Mouse (Mus musculus) ES-E14 (cell line): ENCODE data around the gene Slc31a2. TPM values are rescaled to one million over a fixed set of nuclear protein-coding genes. Genes with fewer than 3 reads are reported as not detected.

ENCODE experiments used
- DNase-seq: peaks from one replicate; pipeline ENCODE4 v3.0.0-alpha.2; 2013; ENCODE audit warnings: low read depth, low spot score
- H3K27ac ChIP-seq: 2 replicates; pipeline ENCODE4 v1.5.1; 2012; ENCODE audit warnings: low read depth, mild to moderate bottlenecking, low read length, moderate library complexity, mixed read lengths; ENCODE audit not compliant: poor library complexity, insufficient read depth, severe bottlenecking
- H3K36me3 ChIP-seq: 2 replicates; pipeline ENCODE4 v1.6.1; 2012; ENCODE audit warnings: mild to moderate bottlenecking, low read length, moderate library complexity, mixed read lengths; ENCODE audit not compliant: control insufficient read depth, poor library complexity, insufficient read depth, severe bottlenecking
- H3K4me1 ChIP-seq, 2 experiments: fragments of 150-350 bp in 1 of 2; sonication (generic) in 1 of 2; 2 replicates each; pipeline ENCODE4 v1.6.1; 2012; ENCODE audit warnings: low read length in 2 of 2, mild to moderate bottlenecking in 1 of 2, mixed read lengths in 1 of 2; ENCODE audit not compliant: control insufficient read depth in 2 of 2, insufficient read depth in 2 of 2, poor library complexity in 1 of 2
- H3K4me3 ChIP-seq, 2 experiments: fragments of 150-350 bp in 1 of 2; sonication (generic) in 1 of 2; 2 replicates each; pipeline ENCODE4 v1.5.1; 2012; ENCODE audit warnings: low read length in 2 of 2, low read depth in 1 of 2, mild to moderate bottlenecking in 1 of 2, mixed read lengths in 1 of 2; ENCODE audit not compliant: insufficient read depth in 1 of 2, poor library complexity in 1 of 2, severe bottlenecking in 1 of 2
- H3K9ac ChIP-seq: 2 replicates; pipeline ENCODE4 v1.6.1; 2012; ENCODE audit warnings: low read depth, mild to moderate bottlenecking, low read length, mixed read lengths; ENCODE audit not compliant: poor library complexity, insufficient read depth, severe bottlenecking
- H3K9me3 ChIP-seq: fragments of 150-350 bp; sonication (generic); 2 replicates; pipeline ENCODE4 v1.6.1; 2012; ENCODE audit warnings: low read depth, mild to moderate bottlenecking, low read length; ENCODE audit not compliant: control insufficient read depth, insufficient read depth
- CHD2 ChIP-seq: IDR thresholded peaks from 2 replicates; pipeline ENCODE4 v1.6.1; 2014; ENCODE audit warnings: mild to moderate bottlenecking, low read depth, low read length, inconsistent platforms
- HCFC1 ChIP-seq: IDR thresholded peaks from 2 replicates; pipeline ENCODE4 v1.6.1; 2012; ENCODE audit warnings: low read length, inconsistent platforms, borderline replicate concordance; ENCODE audit not compliant: insufficient read depth
- MAFK ChIP-seq: IDR thresholded peaks from 2 replicates; pipeline ENCODE4 v1.6.1; 2014; ENCODE audit warnings: mild to moderate bottlenecking, low read depth, low read length, inconsistent platforms; ENCODE audit not compliant: insufficient read depth
- ZC3H11A ChIP-seq: IDR thresholded peaks from 2 replicates; pipeline ENCODE4 v1.6.1; 2012; ENCODE audit warnings: low read depth, mild to moderate bottlenecking, inconsistent platforms, low read length, borderline replicate concordance
- ZNF384 ChIP-seq: IDR thresholded peaks from 2 replicates; pipeline ENCODE4 v1.6.1; 2012; ENCODE audit warnings: low read depth, low read length, inconsistent platforms
- in situ Hi-C, 2 experiments: fragments of 600-800 bp; cut with MboI; formaldehyde crosslinking; loops; one replicate each; pipeline ENCODE4 v1.15.1; 2025; ENCODE audit warnings: low sequenced_read_pairs in 2 of 2, inconsistent platforms in 1 of 2; ENCODE audit not compliant: unreplicated experiment in 2 of 2
- total RNA-seq: library from RNA; depleted of rRNA; stranded (reverse); fragments of 300-350 nt; gene quantifications from 2 replicates; pipeline ENCODE4 v1.2.3, GENCODE M21; 2012

Slc31a2 gene
- total RNA-seq, 1 experiment: 16.5 TPM

DNA sequence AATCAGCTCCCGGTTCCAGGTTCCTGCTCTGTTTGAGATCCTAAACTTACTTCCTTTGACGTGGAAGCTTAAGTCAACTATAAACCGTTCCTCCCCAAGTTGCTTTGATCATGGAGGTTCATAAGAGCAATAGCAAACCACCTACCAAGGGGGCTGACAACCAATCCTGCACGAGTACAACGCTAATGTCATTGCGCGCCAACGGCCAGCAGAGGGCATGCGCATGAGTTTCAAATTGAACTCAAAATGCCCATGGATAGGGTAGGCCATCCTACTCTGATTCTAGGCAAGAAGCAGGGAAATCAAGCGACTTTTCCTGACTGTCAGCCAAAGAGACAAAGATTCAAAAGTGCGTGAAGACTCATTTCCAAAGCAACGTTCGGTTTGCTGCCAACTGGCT, 31.6 kb upstream of the Slc31a2 start, which contains the start of gene Zfp37:
Zfp37 (minus strand) TSS at position 279 of the 400 bp plus-strand sequence.
- Histone ChIP-seq H3K9ac (no peak within 1 kb of the TSS), H3K9me3 (no peaks in the 10 kb centered on the region), H3K4me1 (no peaks in the 10 kb centered on the region), H3K36me3 (no peaks in the 10 kb centered on the region), H3K4me3 (no peak within 1 kb of the TSS), H3K27ac (no peak within 1 kb of the TSS)
- no peak for DNase-seq
- in situ Hi-C loops: no loop called here
- TF ChIP-seq MAFK (no peak), ZC3H11A (0 out of 2 replicates have a peak, but pooled peaks have one; percentile 7)

DNA sequence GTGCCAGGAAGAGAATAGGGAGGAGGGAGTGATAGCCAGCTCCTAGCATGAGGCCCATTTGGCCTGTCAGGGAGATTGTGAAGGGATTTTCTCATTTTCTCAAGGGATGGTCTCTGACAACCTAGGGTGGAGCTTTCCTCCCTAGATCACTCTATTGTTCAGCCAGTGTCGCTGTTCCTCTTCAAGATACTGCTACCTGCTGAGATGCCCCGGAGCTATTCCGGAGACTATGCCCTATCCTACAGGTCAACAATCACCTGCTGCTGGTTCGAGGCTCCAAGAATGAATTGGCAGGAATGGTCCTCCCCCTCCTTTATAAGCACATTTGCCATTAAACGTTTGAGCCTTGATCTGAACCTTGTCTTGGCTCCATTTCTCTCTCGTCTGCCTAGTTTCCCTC, 21.8 kb upstream of the Slc31a2 start:
- Histone ChIP-seq H3K9ac (no peak overlapping the region), H3K9me3 (no peaks in the 10 kb centered on the region), H3K36me3 (no peaks in the 10 kb centered on the region), H3K4me1 (no peaks in the 10 kb centered on the region), H3K4me3 (no peak overlapping the region), H3K27ac (peak overlapping the region; percentile 66; the same call in 1 of the 2 replicates)
- no peak for DNase-seq
- in situ Hi-C loops: no loop called here
- no peak for TF ChIP-seq CHD2
- no peak for TF ChIP-seq ZC3H11A
- TF ChIP-seq HCFC1: no peak
- no peak for TF ChIP-seq MAFK
- TF ChIP-seq ZNF384: no peak

DNA sequence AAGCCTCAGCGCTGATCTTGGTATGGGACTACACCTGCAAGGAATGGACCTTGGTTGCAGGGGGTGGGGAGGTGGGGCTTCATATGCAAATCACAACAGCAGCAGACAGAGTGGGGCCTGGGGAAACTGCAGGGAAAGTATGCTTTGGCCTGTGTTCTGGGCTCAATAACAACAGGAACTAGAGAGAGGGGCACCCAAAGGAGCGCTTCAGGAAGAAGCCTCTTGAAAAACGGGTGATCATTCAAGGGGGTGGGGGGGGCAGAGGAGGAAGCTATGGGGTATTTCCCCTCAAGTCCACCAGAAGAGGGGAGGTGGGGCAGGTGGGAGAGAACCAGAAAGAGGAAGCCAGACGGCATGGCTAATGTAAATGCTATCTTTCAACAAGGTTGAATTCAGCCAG, 14.0 kb upstream of the Slc31a2 start:
- DNase-seq: no peak
- in situ Hi-C loops: no loop called here

DNA sequence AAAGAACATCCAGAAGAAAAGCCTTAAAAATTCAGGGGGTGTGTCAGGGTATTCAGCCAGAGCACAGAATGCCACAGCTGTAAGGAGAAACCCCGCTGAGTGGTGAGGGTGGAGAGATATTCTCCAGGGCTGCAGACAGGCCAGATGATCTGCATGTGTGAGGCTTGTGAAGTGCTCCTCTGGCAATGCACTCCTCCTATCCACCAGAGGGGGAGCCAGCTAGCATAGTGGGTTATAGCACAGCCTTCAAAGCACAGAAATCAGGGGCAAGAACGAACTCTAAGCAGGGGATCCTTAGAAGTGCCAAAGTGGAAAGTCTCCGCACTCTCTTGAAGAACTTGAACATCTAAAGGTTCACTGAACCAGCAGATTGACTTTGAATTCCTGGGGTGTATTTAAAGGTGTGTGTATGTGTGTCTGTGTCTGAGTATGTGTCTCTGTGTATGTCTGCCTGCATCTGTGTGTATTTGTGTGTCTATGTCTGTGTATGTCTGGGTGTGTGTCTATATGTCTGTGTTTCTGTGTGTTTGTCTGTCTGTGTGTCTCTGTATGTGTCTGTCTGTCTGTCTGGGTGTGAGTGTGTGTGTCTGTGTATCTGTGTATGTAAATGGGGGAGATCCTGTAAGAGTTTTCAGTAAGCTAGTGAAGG, 11.3 kb upstream of the Slc31a2 start:
- TF ChIP-seq MAFK: no peak
- TF ChIP-seq ZNF384: no peak
- TF ChIP-seq CHD2: no peak
- TF ChIP-seq ZC3H11A: no peak
- TF ChIP-seq HCFC1: no peak
- DNase-seq: peak; percentile 91
- in situ Hi-C loops: no loop called here
- Histone ChIP-seq H3K27ac (no peak overlapping the region; the same call in 1 of the 2 replicates), H3K36me3 (no peaks in the 10 kb centered on the region), H3K9ac (no peak overlapping the region), H3K4me3 (no peak overlapping the region), H3K4me1 (peaks cover 8 to 22% of the 10 kb centered on the region in 2 experiments), H3K9me3 (no peaks in the 10 kb centered on the region)

More for the DNA sequence above, 14.0 kb upstream of the Slc31a2 start:
- Histone ChIP-seq H3K4me1 (peaks cover 8 to 22% of the 10 kb centered on the region in 2 experiments), H3K9me3 (no peaks in the 10 kb centered on the region), H3K36me3 (no peaks in the 10 kb centered on the region), H3K4me3 (no peak overlapping the region), H3K27ac (no peak overlapping the region; the same call in 1 of the 2 replicates), H3K9ac (peak overlapping the region; percentile 15; the same call in 1 of the 2 replicates)
- no peak for TF ChIP-seq ZC3H11A
- no peak for TF ChIP-seq HCFC1
- TF ChIP-seq CHD2: no peak
- TF ChIP-seq ZNF384: no peak
- no peak for TF ChIP-seq MAFK

DNA sequence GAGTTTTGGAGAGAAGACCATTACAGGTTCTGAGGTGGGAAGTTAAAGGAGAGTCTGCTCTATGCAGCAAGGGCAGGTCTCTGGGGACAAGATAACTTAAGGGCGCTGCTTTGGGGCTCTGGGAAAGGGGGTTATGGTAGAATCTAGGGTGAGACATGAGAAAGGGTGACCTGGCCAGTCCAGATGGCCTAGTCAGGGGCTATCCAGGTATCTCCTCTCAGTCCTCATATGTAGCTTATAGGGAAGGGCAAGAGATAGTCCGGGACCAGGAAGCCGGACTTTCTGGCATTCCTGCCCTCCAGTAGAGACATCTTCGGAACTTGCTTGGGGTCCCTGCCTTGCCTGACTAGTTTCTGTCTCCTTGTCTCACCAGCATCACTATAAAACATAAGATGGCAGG, 10.6 kb upstream of the Slc31a2 start:
- Histone ChIP-seq H3K4me1 (peaks cover 8 to 22% of the 10 kb centered on the region in 2 experiments), H3K9me3 (no peaks in the 10 kb centered on the region), H3K9ac (no peak overlapping the region), H3K27ac (no peak overlapping the region), H3K4me3 (no peak overlapping the region), H3K36me3 (no peaks in the 10 kb centered on the region)
- in situ Hi-C loops: no loop called here
- no peak for DNase-seq
- TF ChIP-seq ZC3H11A (no peak), MAFK (no peak), ZNF384 (no peak), HCFC1 (no peak), CHD2 (no peak)
